Mouse (Mus musculus) small intestine, adult 2 months (tissue): Measurements from ENCODE around the gene Pde4a.

ENCODE experiments used
- CTCF ChIP-seq: fragments of 200-500 bp; IDR thresholded peaks from 2 replicates; pipeline ENCODE4 v1.5.1; 2012; ENCODE audit warnings: low read depth, mild to moderate bottlenecking, control low read depth, inconsistent platforms, low read length, moderate library complexity, mixed read lengths; ENCODE audit not compliant: insufficient replicate concordance, insufficient read length; ENCODE audit errors: extremely low read depth
- POLR2A ChIP-seq: fragments of 200-500 bp; IDR thresholded peaks from 2 replicates; pipeline ENCODE4 v1.6.1; 2012; ENCODE audit warnings: low read depth, mild to moderate bottlenecking, control low read depth, inconsistent platforms, low read length, moderate library complexity

DNA sequence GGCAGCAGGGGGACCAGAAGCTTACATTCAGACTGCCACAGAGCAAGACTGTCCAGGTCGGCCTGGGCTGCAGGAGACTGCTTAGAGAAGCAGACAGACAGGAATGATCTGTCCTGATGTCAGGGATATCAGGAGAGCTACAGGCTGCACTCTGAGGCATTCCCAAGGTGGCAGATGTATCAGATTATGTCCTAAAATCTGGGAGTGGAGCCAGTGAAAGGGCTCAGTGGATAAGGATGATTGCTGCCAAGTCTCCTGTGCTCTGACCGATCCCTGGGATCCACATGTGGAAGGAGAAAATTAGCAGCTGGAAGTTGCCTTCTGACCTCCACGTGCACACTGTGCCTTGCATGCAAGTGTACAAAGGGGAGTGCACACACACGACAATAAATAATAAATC, 14.9 kb downstream of the Pde4a start:
- TF ChIP-seq CTCF (no peak), POLR2A (no peak)
